Mouse (Mus musculus): ENCODE measurements around the gene Cds2.

GRCm38 (mm10) chr2:132221611-132222073 is 41.3 kb upstream of the Cds2 start:
- TF ChIP-seq POLR2A (IDR thresholded peaks at IDR 0.05; ENCODE audit: insufficient read depth, low read depth, low read length) (no peak), CTCF (IDR thresholded peaks at IDR 0.05) (no peak), EP300 (IDR thresholded peaks at IDR 0.05; ENCODE audit: insufficient read depth, low read depth, low read length) (no peak)
